Mouse (Mus musculus) layer of hippocampus, adult 18-20 months (tissue): ENCODE results near the gene Hist2h2ac. TPM values are rescaled to one million over a fixed set of nuclear protein-coding genes. Genes with fewer than 3 reads are reported as not detected.
A peak's percentile ranks its signal among the peaks of the same experiment; 100 is the strongest.
"Not testable (repeated sequence)": the region's sequence is repeated elsewhere in the genome, so short reads cannot be mapped to it uniquely, and the experiment has no call there.

ENCODE experiments used
- DNase-seq, 2 experiments: peaks; one replicate each; pipeline ENCODE4 v3.0.0; 2022; ENCODE audit warnings: low spot score in 2 of 2
- total RNA-seq, 2 experiments: library from RNA; stranded (reverse); gene quantifications; 2 replicates each; pipeline ENCODE4 v1.2.3; 2021

Hist2h2ac gene
- total RNA-seq, 2 experiments from 2014 or later: 24.5 to 27.2 TPM

DNA sequence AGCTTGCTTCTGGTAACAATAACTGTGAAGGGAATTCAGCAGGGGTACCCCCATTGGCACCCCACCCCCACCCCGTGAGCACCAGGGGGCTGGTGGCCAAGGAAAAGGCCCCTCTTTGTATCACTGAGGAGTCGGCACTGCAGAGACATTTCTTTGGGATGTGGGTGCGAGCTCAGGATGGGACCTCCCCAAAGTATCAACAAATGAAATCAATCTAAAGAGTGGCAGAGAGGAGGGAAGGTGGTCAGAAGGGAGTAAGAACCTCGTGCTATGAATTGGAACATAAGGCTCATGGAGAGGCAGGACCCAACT lies 28.3 kb upstream of the Hist2h2ac start:
- DNase-seq: no peak

DNA sequence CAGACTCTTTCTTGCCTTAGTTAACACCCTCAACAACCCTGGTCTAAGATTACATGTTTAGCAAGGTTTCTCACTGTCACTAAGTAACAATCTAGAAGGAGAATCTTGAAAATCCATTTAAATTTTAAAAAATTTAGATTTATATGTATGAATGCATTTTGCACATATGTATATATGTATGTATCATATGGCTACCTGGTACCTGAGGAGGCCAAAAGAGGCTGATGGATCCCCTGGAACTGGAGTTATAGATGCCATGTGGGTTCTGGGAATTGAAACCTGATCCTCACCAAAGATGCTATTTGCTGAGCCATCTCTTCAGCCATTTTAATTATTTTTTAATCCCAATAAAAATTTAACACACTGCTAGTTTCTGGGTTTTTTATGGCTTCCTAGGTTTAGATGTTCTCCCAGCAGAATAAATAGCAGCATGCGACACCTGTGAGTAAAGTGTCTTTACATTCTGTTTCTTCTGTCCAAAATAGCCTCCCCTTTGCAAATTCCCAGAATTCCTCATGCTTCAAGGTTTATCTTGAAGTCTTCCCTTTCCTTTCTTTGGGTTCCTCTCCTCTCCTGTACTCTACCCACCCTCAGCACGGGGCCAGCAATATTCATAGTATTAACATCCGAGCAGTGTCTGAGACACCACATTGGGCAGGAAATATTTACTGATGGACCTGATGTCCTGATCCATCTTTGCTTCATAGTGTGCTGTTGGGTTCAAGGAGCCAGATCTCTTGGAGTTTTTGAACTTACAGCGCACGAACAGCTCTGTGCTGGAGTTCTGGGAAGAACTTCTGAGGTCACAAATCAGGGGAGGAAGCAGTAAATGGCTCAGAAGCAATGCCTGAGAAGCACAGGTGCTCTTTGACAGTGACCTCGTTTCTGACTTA lies 27.7 kb upstream of the Hist2h2ac start:
- no peak for DNase-seq

DNA sequence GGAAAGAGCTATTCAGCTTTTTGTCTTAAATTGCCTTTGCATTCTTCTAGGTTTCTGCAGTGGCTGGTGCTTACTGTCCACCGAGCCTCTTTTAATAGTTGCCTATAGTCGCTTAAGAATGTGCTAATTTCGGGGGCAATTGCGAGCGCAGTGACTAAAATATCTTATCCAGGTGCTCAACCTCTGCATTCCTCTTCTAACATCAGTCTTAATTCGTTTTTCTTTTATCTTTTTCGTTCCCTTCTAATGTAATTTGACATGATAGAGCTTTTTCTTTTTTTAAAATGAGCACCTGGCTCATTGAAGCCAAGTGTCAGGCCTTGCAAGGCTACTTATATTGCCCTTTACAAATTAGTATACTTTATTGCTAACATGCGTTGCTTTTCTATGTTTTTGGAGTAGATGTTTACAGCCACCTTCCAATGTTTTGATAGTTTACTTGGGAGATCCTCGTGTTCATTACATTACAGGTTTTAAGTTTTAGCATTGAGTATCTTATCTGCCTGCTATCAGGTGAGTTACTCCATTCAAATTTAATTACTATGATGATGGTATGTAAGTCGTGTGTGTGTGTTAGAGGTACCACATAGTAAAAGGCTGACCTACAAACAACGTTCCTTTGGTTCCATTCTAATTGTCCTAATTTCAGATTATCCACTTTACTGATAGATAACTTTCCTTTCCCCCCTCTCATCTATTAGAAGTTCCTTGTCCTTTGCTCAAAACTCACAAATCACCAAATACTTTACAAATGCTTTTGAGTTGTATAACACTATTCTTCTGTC lies 26.9 kb upstream of the Hist2h2ac start:
- no peak for DNase-seq

DNA sequence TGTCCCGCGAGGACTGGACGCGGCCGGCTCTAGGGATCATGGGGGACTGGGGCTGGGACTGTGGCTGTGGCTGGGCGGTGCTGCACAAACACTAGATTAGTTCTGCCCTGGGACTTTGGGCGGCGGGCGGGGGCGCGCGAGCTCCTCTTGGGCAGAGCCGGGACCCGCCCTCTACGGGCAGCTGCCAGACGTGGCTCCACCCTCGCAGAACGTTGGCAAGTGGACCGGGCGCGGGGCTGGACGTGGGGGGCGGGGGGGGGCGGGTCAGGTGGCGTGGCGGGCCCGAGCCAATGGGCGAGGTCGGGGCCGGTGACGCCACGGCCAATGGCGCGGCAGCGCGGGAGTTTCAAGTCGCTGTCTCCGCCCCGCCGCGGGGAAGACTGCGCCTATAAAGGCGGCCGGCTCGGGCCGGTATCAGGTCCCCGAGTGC lies 25.8 kb upstream of the Hist2h2ac start, which contains the start of gene Hist2h3c1:
Hist2h3c1 (plus strand) TSS at position 259 of the 430 bp plus-strand sequence.
- not testable (repeated sequence) for DNase-seq

DNA sequence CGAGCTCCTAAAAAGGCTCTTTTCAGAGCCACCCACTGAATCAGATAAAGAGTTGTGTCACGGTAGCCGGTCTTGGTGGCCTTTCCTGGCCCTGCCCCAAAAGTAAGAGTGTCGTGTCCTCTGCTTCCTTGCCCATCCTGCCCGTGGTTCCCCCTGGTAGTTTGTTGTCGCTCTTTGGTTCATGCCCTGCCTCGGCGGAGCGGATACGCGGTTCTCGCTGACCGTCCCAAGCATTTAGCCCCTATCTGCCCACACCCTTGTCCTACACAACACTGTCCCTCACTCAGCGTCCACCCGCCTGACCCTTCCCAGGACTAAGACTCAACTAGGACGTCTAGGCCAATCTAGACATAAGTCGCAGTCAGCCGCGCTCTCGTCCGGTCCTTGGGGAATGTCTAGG lies 25.3 kb upstream of the Hist2h2ac start:
- not testable (repeated sequence) for DNase-seq

DNA sequence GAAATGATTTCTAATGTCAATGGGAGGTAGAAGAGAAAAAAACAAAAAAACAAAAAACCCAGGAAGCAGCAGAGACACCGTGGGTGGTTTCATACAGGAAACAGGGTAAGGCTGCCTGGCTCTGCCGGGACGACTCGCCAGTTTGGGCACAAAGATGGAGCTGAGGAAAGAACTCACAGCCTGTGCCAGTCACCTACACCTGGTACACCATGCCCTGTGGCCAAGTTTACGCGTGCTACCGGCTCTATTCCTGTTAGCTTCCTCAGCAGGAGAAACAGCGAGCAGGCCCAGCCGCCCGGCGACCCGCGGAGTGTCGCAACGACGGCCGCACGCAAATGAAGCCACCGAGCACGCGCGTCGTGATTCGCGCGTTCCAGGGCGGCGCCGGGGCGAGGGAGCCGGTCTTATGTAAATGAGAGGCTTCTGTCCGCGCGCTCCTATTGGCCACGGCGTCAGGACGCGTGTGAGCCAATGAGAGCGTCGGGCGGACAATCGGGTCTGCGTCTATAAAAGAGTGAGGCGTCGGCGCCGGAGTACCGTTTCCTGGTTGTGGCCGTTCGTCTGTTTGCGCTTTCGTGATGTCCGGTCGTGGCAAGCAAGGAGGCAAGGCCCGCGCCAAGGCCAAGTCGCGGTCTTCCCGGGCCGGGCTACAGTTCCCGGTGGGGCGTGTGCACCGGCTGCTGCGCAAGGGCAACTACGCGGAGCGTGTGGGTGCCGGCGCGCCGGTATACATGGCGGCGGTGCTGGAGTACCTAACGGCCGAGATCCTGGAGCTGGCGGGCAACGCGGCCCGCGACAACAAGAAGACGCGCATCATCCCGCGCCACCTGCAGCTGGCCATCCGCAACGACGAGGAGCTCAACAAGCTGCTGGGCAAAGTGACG lies 24.6 kb upstream of the Hist2h2ac start, which contains the start of gene Hist2h2aa1:
Hist2h2aa1 (plus strand) TSS at position 495 of the 884 bp plus-strand sequence.
- DNase-seq: peak; percentile 86 to 90

DNA sequence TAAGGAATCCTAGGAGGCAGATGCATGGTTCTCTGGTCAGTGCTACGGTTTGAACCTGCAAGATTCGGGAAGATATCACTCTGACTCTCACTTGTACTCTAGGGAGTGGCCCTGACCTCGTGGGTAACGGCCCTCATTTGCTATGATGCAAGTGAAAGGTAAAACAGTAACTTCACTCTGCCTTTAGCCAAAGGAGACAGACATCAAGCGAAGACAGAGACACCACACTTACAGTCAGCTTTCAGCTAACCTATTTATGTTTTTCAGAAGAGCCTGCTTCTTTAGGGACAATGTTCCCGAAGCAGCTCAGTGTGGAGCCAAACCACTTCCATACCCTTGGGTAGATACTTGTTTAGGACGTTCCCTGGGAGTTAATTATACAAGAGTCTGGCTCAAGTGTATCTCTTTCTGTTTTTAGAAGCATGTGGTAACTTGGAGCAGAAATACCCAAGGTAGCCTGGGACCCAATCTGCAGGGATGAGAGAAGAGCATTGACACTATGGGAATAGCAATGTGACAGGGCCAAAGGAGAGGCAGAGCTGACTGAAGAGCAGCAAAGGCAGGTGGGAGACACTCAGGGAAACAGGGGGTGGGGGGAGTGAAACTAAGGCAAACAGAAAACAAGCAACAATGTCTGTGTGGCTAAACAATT lies 23.4 kb upstream of the Hist2h2ac start:
- DNase-seq: no peak

DNA sequence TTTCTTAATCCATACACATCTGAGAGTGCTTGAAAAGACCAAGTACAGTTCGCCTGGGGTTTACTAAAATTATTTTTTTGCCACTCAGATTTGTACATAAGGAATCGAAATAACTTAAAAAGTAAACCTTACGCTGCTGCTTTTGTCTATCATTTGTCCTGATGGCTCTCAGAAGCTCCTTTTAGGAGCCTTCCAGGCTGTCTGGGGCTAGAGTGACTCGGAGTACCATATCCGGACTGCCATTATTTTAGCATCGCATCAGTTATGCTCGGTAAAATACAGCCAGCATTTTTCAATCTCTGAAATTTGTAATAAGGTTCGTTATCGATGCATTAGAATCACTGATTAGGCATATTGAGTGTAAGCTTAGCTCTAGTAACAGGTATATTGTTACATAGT lies 20.1 kb upstream of the Hist2h2ac start:
- no peak for DNase-seq

DNA sequence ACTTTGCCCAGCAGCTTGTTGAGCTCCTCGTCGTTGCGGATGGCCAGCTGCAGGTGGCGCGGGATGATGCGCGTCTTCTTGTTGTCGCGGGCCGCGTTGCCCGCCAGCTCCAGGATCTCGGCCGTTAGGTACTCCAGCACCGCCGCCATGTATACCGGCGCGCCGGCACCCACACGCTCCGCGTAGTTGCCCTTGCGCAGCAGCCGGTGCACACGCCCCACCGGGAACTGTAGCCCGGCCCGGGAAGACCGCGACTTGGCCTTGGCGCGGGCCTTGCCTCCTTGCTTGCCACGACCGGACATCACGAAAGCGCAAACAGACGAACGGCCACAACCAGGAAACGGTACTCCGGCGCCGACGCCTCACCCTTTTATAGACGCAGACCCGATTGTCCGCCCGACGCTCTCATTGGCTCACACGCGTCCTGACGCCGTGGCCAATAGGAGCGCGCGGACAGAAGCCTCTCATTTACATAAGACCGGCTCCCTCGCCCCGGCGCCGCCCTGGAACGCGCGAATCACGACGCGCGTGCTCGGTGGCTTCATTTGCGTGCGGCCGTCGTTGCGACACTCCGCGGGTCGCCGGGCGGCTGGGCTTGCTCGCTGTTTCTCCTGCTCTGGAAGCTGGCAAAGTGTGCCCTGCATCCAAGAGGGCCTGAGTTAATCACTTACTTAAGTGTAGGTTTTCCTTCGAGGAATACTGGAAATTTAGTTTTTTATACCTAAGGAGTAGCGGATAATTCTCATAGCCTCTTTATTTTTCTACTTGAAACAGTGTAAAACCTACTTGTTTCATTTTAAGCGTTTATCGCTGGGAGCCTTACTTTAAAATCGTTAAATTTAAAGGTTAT lies 19.5 kb upstream of the Hist2h2ac start, which contains the start of gene Hist2h2aa2:
Hist2h2aa2 (minus strand) TSS at position 328 of the 850 bp plus-strand sequence.
- DNase-seq: peak; percentile 94 to 98

DNA sequence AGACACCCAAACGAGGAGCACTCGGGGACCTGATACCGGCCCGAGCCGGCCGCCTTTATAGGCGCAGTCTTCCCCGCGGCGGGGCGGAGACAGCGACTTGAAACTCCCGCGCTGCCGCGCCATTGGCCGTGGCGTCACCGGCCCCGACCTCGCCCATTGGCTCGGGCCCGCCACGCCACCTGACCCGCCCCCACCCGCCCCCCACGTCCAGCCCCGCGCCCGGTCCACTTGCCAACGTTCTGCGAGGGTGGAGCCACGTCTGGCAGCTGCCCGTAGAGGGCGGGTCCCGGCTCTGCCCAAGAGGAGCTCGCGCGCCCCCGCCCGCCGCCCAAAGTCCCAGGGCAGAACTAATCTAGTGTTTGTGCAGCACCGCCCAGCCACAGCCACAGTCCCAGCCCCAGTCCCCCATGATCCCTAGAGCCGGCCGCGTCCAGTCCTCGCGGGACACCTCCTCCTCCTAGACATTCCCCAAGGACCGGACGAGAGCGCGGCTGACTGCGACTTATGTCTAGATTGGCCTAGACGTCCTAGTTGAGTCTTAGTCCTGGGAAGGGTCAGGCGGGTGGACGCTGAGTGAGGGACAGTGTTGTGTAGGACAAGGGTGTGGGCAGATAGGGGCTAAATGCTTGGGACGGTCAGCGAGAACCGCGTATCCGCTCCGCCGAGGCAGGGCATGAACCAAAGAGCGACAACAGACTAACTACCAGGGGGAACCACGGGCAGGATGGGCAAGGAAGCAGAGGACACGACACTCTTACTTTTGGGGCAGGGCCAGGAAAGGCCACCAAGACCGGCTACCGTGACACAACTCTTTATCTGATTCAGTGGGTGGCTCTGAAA lies 18.5 kb upstream of the Hist2h2ac start, which contains the start of gene Hist2h3c2:
Hist2h3c2 (minus strand) TSS at position 174 of the 840 bp plus-strand sequence.
- DNase-seq: peak in 1 of 2 experiments; percentile 45

DNA sequence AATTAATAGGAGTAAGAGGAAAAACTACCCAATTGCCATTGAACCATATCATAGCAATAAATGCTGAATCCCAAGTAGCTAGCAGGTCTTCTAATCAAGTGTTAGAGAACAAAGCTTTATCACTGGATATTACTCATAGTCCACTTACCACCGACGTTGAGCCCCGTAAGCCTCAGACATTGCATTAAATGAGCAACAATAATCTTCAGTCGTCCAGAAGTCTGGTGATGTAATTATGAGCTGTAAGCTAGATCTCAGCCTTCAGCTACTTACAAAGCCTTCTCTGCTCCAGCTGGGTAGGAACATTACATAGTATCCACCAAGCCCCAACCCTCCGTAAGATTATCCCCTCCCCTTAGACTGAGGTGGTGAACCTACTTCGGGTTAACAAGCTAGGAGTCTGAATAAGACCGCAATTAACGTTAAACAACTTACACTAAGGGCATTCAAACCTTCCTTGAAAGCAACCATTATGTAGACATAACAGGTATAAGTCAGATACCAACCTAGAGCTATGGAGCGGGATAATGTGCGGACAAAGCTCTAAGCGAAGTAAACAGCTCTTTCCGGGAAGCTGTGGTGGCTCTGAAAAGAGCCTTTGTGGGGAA lies 17.3 kb upstream of the Hist2h2ac start:
- no peak for DNase-seq

DNA sequence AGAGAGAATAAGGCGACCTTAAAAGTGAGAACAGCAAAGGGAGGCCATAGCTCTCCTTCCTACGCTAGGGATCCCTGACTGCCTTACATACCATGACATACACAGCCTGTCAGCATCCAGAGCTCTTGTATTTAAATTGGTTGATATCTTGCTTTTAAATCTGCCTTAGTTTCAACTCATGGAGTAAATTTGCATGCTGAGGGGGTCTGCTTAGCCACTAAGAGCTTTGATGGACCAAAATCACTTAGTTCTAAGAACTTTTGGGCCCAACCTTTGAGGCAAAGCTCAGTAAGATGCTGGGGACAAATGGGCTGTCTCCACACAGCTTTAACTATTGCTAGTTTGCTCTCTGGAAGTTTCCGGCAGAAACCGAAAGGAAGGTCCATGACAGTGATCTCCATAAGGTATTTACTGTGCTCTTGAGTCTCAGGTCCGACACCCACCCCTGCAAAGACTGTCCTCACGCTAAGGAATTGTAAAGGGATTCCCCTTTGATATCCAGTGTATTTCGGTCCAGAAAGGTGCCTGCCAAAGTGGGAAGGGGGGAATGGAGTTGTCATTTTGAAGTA lies 16.7 kb upstream of the Hist2h2ac start:
- no peak for DNase-seq

DNA sequence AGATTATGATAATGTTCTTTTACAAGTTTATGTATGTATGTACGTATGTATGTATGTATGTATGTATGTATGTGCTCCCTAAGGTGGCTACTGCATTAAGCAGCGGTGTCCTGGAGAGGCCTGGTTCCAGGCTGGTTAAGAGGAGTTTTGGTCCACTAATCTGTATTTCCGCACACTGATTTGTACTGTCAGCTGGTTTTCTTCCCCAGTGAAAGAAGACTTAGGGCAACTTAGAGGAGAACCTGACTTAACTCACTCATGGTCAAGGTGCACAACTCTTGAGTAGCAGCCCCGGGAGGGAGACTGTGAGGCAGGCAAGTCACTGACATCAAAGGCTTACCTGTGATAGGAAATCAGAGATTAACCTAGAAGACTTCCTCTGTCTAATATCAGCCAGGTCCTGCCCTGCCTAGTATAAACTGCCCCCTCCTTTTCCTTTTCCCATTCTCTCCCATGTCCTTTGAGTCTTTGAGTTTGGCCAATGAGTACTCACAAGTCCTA lies 16.2 kb upstream of the Hist2h2ac start:
- DNase-seq: no peak

DNA sequence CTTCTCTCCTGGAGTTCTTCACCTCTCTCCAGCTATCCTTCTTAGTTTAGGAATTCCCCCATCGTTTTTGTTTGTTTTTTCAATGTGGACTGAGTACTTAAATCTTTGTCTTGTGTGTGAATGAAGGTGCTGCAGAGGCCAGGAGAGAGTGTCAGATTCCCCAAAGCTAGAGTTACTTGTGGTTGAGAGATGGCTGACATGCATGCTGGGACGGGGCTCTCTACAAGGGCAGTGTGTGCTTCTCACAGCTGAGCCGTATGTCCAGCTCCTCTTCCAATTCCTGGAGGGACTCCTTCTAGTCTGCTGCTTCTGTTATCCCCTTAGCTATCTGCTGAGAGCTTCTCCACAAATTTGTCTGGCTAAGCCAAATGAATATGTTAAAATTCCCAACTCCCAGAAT lies 15.2 kb upstream of the Hist2h2ac start:
- no peak for DNase-seq

DNA sequence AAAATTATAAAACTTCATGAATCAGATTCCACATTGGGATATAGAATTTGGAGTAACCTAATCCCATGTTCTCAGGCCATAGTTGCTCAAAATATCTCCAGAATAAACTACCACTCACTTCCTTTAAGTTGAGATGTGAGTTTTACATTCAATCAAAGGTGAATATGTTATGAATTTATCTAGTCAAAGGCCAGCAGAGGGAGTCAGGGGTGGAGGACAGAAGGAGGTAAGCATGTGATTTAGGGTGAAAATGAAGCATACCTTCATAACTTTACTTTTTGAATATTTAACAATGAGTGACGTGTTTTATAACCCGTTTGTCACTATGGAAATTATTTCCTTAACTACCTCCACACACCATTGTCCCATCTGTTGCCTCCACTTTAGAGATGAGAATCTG lies 14.2 kb upstream of the Hist2h2ac start:
- no peak for DNase-seq

DNA sequence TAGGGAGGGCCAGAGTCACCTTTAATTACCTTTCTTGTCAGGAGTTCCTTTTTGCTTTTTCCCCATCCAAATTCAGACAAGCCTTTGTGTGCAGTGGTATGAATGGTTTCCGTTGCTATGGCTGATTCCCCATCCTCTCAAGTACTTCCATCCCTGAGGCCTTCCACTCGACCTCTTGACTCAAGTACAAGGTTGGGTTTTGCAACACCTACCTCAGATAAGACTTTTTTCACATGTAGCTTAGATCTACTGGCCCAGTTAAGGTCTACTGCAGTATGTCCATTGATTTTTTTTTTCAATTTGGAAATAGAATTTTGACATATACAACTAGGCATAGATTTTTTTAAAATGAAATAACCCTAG lies 11.1 kb upstream of the Hist2h2ac start:
- DNase-seq: no peak

DNA sequence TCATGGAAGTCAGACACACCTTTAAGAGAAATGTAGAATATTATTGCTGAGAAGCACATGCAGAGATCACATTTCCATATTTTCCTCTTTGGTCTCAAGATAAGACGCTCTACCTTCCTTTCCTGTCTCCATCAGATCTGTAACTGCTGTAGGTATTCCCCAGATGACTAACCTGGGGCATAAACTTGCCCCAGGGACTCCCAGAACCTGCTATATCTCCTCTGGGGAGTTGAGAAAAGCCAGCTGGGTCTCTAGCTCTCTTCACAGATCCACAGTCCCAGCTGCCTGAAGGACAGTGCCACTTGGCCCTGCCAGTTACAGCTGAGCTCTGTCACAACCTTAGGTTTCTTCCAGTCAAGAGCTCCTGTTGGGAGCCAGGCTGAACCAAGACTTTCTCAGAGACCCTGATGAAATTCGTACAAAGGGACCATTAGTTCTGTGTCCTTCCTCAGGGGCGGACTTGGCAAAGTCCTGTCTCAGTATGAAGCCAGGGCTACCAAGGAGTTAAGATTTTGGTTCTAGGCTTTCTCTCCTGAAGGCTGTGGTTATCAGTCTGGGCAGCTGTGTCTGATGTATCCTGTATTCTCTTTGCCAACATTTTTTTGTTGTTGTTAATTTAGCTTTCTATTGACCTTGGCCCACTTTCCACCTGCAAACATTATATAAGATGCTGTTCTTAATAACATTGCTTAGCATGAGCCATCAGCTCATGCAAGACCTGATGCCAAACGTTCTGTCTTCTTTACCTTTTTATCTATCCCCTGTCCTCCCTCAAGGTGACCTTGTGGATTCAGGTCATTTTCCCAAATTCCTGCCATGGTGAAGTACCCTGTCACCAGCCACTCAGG lies 10.5 kb upstream of the Hist2h2ac start:
- no peak for DNase-seq
